9 mouse cellular contexts compared by ENCODE assay signal in genomic region chr1:178275738-178276053, GRCm38 (mm10). TPM values are rescaled to one million over a fixed set of nuclear protein-coding genes. Genes with fewer than 3 reads are reported as not detected.
DNase-seq lines count a peak whose midpoint lies in the region; ATAC-seq and TF ChIP-seq lines count a peak whose summit lies in the region.
"Had no signal": no experiment of that assay in that cellular context is flagged by ENCODE, and none has a peak within 500 bp of the region (broad histone marks: within the 10 kb centered on the region; RNA-seq: fewer than 3 reads in every experiment).

No protein-coding gene starts in this region.

- no peaks in the 10 kb centered on the region for H3K27me3 ChIP-seq in heart, adult 2 months (ENCODE audit: control insufficient read depth, insufficient read depth, low read length)
- no peaks in the 10 kb centered on the region for H3K27me3 ChIP-seq in thymus, adult 2 months (ENCODE audit: control insufficient read depth, insufficient read depth, low read length)
- peaks cover 29% of the 10 kb centered on the region for H3K27me3 ChIP-seq in liver, embryonic 13.5 days

- no peaks in the 10 kb centered on the region for H3K36me3 ChIP-seq in heart, adult 2 months (ENCODE audit: control insufficient read depth, insufficient read depth, low read length)
- H3K36me3 ChIP-seq in thymus, adult 2 months (ENCODE audit: control insufficient read depth, insufficient read depth, low read length) = no peaks in the 10 kb centered on the region
- H3K36me3 ChIP-seq in liver, embryonic 13.5 days = no peaks in the 10 kb centered on the region

- H3K9me3 ChIP-seq in liver, embryonic 13.5 days (replicated peaks) = no peaks in the 10 kb centered on the region

- H3K4me1 ChIP-seq in heart, adult 2 months (ENCODE audit: control insufficient read depth, insufficient read depth, low read length) = no peaks in the 10 kb centered on the region; the same call in 1 of the 2 replicates
- peaks cover 10% of the 10 kb centered on the region for H3K4me1 ChIP-seq in thymus, adult 2 months (replicated peaks; ENCODE audit: control insufficient read depth, insufficient read depth, low read length)
- H3K4me1 ChIP-seq in liver, embryonic 13.5 days (replicated peaks) = peaks cover 3% of the 10 kb centered on the region; the same call in 1 of the 2 replicates

- H3K4me2 ChIP-seq in liver, embryonic 13.5 days = peak overlapping the region; percentile 71

- ATAC-seq in liver, embryonic 13.5 days (ENCODE audit: low read depth) = 0 out of 2 replicates have a peak, but pooled peaks have one; percentile 18

- TF ChIP-seq EP300 in heart, adult 2 months (IDR thresholded peaks at IDR 0.05; ENCODE audit: insufficient read depth, low read depth, low read length) = no peak

- intact Hi-C loops in heart, adult 2 months (cut with DNase I) = no loop called here
- intact Hi-C loops in heart, postnatal 14 days (cut with DNase I) = no loop called here

- DNase-seq in heart, adult 2 months = no peak
- DNase-seq in heart, postnatal 14 days = no peak
- no peak for DNase-seq in thymus, adult 2 months
- DNase-seq in thymus, postnatal 10 days (ENCODE audit: low spot score in 2 of 2) = no peak
- no peak for DNase-seq in liver, embryonic 13.5 days
- DNase-seq in T-cell, adult 2 months (ENCODE audit: low spot score) = no peak
- DNase-seq in adrenal gland, postnatal 10 days = no peak
- DNase-seq in embryo, embryonic 9.5 days (ENCODE audit: extremely low spot score) = no peak

- WGBS in heart, adult 2 months = 12% methylated on average over 11 of the region's 11 CpGs
- WGBS in thymus, adult 2 months = 17% methylated on average over 11 of the region's 11 CpGs
- WGBS in liver, embryonic 13.5 days (ENCODE audit: insufficient replicate concordance) = 12% methylated on average over 11 of the region's 11 CpGs

- H3K79me2 ChIP-seq in heart, adult 2 months (replicated peaks; ENCODE audit: control insufficient read depth, insufficient read depth, low read length) = no peaks in the 10 kb centered on the region

- no peak for TF ChIP-seq POLR2A in heart, adult 2 months (IDR thresholded peaks at IDR 0.05; ENCODE audit: insufficient read depth, low read depth, low read length)
- TF ChIP-seq POLR2A in thymus, adult 2 months (IDR thresholded peaks at IDR 0.05; ENCODE audit: control insufficient read depth, extremely low read depth, insufficient read depth, low read length, poor library complexity) = no peak

- H3K4me3 ChIP-seq in heart, adult 2 months = peak overlapping the region; percentile 46
- H3K4me3 ChIP-seq in thymus, adult 2 months (ENCODE audit: control insufficient read depth, insufficient read depth, low read length) = peak overlapping the region; percentile 43
- peak overlapping the region; percentile 60 for H3K4me3 ChIP-seq in liver, embryonic 13.5 days (replicated peaks)

- H3K27ac ChIP-seq in heart, adult 2 months = no peak overlapping the region
- no peak overlapping the region for H3K27ac ChIP-seq in thymus, adult 2 months (ENCODE audit: control insufficient read depth, insufficient read depth, low read length)
- no peak overlapping the region for H3K27ac ChIP-seq in liver, embryonic 13.5 days
- H3K27ac ChIP-seq: macrophage had no signal

- H3K9ac ChIP-seq in heart, adult 2 months (ENCODE audit: low read depth, low read length) = peak overlapping the region; percentile 81
- peak overlapping the region; percentile 58; the same call in 1 of the 2 replicates for H3K9ac ChIP-seq in liver, embryonic 13.5 days

- TF ChIP-seq CTCF in heart, adult 2 months (IDR thresholded peaks at IDR 0.05) = no peak
- no peak for TF ChIP-seq CTCF in thymus, adult 2 months (IDR thresholded peaks at IDR 0.05; ENCODE audit: borderline replicate concordance, control insufficient read depth, extremely low read depth, insufficient read depth, low read length, poor library complexity)

RNA-seq across cellular contexts. Expression of gene Cox20, which starts 43.2 kb away (rescaled TPM):
- 100 to 1,000 TPM; 102 to 105 TPM for total RNA-seq in heart, adult 2 months (2021)
- 54.7 and 107 TPM in 2 replicates for polyA plus RNA-seq in heart, adult 2 months (2012; rRNA removed)
- 100 to 1,000 TPM; 111 to 119 TPM for total RNA-seq in heart, postnatal 14 days (2021)
- polyA plus RNA-seq in thymus, adult 2 months (2012; rRNA removed) = 16.2 and 19.2 TPM in 2 replicates
- 96.7 and 119 TPM in 2 replicates for polyA plus RNA-seq in liver, embryonic 13.5 days (2015; fragmentation: Nextera tagmentation; extraction: Ambion mirVana)
- total RNA-seq in adrenal gland, postnatal 10 days (2021) = 10 to 100 TPM; 78.7 to 88.8 TPM
